Mouse (Mus musculus): ENCODE results near the gene Sectm1a.
"Not testable (repeated sequence)": the region's sequence is repeated elsewhere in the genome, so short reads cannot be mapped to it uniquely, and the experiment has no call there.

Sectm1a gene

DNA sequence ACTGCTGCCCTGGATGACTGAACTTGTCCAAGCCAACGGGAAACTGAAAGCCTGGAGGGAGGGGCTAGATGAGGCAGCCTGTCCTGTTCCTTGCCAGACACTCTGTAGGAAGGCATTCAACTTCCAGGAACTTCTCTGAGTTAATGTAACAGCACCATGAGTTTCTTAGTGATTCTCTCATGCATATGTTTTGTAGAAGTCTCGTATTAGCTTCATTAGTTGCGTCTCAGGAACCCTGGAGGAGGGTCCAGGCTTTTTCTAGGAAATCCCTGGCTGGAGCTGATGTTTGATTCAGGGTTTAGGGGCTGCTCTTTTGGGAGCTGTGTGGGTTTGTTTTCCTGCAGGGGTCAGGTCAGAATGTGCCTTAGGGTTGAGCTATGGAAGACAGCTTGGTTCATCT, at the start of gene Sectm1a:
Gene Sectm1a (minus strand): TSS at position 101 of the 400 bp plus-strand sequence.
- no peak for DNase-seq (ENCODE audit: low spot score)

DNA sequence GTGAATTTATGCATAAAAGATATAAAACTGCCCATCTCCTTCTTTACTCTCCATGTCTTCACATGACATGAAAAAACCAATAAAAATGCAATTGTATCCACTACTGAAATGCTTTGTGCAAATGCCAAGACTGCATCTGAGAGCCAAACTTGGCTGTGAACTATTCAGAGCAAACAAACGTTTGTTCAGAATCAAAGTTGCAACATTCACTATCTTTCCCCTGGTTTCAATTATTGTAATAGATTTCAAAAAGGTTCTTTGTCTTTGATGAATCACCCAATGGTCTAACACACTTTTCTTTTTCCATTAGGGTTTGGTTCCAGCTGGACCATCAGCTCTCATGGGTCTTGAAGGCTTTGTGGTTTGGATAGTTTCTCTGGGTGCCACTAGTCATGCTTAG, 48.6 kb upstream of the Sectm1a start:
- no peak for DNase-seq (ENCODE audit: low spot score)

DNA sequence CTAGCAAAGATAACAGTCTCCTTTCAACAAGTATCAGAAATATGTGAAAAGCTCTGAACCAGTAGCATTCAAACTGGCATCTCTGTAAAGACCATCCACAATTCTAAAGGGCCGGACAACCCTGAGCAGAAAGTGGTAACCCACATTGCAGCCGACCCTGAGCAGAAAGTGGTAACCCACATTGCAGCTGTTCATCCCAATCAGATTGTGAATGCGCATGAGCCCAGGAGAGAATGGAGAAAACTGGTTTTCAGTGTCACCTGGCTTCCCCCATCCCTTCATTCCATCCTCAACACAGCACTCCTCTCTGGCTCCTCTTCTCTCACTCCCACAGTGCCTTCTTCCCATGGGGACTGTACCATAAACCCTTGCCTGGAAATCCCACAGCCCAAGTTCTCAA, 46.4 kb upstream of the Sectm1a start:
- no peak for DNase-seq (ENCODE audit: low spot score)

DNA sequence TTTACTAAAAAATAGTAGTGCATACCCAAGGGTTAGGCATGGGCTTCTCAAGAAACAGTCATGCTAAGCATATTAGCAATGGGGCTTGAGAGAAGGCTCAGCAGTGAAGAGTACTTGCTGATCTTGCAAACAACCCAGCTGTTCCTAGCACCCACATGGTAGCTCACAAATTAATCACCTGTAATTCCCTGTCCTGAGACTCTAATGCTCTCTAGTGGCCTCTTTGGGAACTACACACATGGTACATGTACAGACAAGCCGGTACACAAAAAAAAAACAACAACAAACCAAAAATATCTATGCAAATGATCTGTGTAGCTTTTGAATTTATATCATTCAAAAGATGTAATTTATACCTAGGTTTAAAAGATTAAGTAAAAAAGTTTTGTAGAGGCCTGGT, 45.4 kb upstream of the Sectm1a start:
- DNase-seq (ENCODE audit: low spot score), result no peak

DNA sequence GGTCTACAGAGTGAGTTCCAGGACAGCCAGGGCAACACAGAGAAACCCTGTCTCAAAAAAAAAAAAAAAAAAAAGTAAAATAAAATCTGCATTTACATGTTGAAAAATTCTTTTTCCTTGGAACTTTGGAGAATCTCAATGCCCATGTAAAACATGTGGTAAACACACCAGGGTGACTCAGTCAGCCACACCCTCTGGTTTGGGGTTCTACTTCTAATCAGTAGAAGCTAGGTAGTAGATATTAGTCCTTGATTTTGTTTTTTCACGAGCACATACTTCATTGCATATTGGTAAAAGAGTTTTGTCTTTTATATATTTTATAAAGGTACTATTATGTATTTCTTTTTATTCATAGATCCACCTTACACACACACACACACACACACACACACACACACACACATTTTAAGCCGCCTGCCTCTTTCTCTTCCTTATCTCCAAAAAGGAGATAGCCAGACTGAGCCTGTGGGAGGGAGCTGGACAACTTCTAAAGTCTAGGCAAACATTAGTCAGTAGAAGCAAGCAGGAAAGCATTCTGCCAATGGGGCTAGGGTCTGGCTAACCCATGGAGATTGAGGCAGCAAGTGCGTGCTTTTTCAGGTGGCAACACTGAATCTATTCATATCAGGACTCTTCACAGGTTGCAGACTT, 44.6 kb upstream of the Sectm1a start:
- no peak for DNase-seq (ENCODE audit: low spot score)

DNA sequence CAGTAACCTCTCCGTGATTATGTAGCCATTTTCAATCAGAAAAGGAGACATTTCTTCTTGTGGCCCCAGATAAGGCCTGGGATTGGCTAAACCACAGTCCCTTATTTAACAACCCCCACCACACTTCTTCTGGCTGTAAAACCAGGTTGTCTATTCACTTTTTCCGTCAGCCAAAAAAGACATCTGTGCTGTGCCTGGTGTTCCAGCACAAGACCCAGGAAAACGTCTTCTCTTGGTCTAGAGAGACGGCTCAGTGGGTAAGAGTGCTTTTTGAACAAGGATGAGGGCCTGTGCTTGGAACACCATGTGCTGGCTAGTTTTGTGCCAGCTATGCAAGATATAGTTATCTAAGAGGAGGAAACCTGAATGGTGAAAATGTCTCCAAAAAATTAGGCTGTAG, 42.4 kb upstream of the Sectm1a start:
- no peak for DNase-seq (ENCODE audit: low spot score)

DNA sequence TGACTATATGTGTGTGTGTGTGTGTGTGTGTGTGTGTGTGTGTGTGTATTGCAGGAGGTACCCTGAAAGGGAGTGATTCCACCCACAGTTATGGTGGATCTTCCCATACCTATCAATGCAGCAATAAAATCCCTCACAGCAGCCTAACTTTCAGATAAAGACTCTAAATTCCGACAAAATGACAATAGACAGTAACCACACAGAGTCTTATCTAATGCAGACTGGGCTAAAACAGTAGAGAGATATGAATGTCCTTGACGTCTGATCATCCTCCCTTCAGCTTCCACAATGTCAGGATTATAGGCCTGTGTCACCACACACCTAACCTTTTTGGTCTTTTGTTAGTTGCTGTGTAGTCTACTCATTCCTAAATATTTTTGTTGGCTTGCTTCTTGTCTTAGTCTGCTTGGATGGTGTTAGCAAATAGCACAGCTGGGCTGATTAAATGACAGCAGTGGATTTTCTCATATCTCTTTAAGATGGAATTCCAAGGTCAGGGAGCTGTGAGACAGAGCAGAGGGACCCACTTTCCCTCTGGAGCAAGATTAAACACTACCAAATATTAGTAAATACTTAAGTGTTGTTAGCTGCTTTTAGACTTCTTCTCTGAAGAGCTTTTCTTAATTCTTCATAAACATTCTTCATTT, 41.1 kb upstream of the Sectm1a start:
- DNase-seq (ENCODE audit: low spot score), result no peak

DNA sequence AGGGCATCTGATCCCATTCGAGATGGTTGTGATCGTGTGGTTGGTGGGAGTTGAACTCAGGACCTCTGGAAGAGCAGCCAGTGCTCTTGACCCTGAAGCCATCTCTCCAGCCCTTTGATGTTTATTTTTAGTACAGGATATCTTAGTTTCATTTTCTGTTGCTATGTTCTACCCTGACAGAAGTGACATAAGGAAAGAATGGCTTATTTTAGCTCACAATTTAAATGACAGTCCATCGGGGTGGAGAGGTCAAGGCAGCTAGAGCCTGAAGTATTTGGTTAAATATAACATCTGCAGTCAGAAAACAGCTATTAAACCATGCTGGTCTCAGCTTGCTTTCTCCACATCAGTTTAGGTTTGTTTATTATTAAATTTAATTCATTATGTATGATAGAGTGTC, 40.1 kb upstream of the Sectm1a start:
- DNase-seq (ENCODE audit: low spot score), result no peak

DNA sequence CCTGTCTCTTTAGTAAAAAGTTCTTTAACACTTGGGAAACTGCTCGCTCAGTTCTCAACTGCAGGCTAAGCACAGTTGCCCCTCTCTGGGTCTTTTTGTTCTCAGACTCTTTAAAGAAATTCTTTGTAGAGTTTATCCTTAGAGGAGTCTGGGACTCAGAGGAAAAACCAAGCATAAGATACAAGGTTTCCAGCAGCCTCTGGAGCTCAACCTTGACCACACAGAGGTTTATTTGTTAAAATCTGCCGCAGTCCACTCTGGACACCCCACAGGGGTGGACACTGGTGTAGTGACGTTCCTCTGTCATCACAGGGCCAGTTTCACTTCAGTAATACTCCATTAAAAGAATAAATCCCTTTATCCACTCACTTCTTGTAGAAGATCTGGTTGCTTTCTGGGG, 37.6 kb upstream of the Sectm1a start, which contains the start of gene Tex19.2:
Gene Tex19.2 (minus strand): TSS at position 101 of the 400 bp plus-strand sequence.
- DNase-seq (ENCODE audit: low spot score), result no peak

DNA sequence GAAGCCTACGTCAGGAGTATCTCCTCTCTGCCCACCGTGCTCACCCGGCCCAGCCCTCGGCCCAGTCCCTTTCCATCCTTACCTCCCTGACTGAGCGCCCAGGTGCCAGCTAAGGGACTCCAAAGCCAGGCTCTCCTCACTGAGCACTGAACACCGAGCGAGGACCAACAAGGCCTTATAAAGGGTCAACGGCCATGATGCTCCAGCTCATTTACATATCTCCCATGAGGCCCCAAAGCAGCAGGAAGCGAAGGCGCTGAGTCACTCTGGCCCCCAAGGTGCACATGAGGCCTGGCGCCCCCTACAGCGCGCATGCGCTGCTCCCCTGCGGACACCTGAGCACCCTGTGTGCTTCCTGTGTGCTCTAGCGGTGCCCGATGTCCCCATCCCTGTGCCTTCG, 37.1 kb upstream of the Sectm1a start:
- peak; percentile 73 for DNase-seq (ENCODE audit: low spot score)

DNA sequence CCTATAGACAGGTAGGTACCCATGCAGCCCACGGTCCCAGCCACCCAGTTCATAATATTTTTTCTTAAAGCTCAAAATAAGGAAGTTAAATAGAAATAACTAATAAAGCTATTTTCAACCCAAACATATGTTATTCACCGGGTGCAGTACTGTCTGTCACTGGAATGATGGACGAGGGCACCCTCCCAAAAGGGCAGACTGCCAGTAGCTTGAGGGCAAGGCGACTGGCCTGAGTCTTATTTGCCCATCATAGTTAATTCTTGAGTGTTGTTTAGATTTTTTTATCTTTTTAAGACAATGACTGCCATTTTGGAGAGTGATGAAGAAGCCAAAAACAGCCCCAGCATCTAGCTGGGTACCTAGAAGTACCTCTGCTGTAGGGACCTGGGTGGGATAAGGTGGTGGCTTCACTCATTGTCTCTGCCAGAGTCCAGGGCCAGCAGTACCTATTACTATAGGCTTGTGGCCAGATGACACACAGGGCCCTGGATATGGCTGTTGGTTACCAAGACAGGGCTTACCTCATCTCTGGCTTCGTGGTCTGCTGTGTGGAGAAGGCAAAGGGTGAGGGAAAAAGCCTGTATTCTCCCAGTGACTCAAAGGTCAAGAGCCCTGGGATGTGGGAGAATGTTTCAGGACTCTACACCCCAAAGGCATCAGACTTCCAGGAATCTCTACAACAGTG, 31.2 kb upstream of the Sectm1a start:
- peak; percentile 44 for DNase-seq (ENCODE audit: low spot score)

DNA sequence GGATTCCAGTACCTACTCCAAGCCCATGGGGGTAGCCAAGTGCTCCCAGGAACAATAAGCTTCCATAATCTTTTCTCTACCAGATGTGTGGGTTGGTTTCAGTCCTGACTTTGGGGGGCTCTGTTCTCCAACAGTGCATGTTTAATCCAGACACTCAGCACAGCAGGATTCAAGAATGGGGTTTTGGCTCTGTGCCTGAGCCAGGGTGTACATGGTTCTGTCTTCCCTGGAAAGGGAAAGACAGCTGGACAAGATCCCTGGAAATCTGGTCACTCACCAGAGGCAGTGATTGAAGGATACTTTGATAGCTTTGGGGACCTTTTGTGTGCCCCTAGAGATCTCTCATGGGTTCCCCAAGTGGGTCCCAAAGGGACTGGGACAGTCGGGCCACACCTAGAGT, 30.6 kb upstream of the Sectm1a start:
- DNase-seq (ENCODE audit: low spot score), result peak; percentile 54

DNA sequence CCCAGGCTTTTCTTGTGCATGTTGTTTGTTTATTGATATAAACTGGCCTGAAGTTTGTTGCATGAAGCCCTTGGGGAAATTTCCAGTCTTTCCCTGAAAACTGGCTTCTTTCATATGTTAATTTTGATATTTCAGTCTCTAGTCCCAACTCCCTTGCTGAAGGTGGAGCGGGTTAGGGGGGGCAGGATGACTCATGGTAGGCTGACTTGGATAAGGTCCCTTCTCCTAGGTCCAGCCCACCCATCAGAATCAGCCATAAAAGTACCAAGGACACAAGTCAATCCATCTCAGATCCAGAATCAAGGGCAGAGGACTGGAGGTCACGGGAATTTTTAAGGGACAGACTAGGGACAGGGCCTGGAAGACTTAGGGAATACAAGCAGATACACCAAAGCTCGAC, 30.0 kb upstream of the Sectm1a start:
- peak; percentile 35 for DNase-seq (ENCODE audit: low spot score)

DNA sequence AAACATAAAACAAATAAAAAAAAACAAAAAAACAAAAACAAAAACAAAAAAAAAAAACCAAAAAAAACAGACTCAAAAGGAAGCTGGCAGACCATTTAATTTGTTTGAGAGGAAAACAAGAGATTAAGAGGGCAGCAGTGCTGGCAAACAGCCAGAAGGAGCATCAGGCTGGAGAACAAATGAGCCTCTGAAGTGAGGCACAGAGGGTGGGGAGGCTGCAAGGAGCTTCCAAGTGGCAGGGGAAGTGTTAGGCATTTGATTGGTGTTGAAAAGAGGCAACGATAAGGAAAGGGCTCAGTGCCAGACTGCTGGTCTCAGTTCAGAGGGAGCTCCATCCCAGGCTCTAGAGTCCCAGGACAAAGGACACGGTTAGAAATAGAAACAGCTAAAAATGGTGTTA, 29.0 kb upstream of the Sectm1a start:
- DNase-seq (ENCODE audit: low spot score), result peak; percentile 83

DNA sequence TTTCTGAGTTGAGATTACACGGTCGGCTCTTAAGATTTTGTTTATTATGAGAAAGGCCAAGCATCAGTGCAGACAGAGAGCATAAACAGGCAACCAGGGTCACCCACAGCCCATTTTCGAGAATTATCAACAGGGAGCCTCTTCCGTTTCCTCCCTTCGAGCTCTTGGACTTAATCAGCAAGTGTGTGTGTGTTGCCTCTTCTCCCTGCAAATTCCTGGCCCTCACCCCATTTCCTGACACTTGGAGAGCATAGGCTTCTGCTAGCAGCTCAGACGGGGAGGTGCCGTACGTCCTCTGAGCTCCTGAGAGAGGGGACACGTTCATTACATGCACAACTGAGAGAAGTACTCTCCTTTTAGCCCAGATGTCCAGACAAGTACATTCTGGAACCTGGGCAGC, 27.0 kb upstream of the Sectm1a start:
- peak; percentile 51 for DNase-seq (ENCODE audit: low spot score)

DNA sequence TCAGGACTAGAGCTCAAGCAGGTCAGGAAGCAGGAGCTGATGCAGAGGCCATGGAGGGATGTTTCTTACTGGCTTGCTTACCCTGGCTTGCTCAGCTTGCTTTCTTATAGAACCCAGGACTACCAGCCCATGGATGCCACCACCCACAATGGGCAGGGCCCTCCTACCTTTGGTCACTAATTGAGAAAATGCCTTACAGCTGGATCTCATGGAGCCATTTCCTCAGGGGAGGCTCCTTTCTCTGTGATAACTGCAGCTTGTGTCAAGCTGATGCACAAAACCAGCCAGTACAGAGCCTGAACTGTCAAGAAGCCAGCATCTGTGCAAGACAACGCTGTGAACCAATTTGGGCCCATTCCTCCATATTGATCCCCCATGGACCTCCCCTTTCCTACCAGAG, 26.2 kb upstream of the Sectm1a start:
- not testable (repeated sequence) for DNase-seq (ENCODE audit: low spot score)

DNA sequence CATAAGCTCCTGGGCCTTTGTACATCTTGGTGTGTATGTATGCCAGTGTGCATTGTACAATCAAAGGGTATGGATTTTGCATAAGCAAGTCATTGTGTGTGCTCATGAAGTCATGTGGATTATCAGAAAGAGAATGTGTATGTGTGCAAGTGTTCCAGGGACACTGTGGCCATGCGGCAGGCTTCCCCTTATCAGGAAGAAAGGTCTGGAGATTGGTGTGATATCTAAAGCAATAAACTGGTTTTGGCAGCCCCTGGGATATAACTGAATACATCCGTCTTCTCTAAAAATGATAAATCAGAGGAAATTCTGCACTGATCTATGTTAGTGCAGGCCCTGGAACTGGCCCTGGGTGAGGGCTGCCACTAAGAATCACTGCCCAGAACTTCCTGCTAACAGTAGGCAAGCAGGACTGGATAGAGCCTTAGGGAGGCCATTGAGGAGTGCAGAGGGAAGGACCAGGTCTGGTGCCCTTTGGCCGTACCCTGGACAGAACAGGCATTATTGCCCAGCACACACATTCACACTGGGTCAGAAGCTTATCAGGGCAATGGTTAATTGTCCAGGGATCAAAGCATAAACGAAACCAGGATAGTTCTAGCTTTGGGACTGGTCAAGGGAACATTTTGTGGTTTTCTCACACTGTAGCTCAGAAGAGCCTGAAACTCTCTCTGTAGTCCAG, 20.2 kb upstream of the Sectm1a start:
- DNase-seq (ENCODE audit: low spot score), result no peak

DNA sequence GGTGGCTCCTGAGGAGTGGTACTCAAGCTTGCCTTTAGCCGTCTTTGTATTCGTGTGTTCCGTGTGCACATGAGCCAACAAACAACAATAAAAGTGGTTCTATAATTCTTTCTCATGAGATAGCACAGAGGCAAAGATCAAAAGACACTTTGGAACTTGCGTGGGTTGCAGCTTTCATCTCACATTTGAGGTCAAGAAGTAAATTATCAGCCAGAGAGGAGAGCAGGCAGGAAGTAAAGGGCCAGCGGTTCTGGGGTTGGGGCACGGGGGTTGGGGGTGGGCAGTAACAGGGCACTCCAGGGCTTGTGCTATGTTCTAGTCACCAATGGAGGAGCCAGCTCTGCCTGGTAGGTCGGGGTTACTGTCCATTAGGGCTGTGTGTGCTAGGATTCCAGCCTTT, 19.7 kb upstream of the Sectm1a start:
- DNase-seq (ENCODE audit: low spot score), result no peak

DNA sequence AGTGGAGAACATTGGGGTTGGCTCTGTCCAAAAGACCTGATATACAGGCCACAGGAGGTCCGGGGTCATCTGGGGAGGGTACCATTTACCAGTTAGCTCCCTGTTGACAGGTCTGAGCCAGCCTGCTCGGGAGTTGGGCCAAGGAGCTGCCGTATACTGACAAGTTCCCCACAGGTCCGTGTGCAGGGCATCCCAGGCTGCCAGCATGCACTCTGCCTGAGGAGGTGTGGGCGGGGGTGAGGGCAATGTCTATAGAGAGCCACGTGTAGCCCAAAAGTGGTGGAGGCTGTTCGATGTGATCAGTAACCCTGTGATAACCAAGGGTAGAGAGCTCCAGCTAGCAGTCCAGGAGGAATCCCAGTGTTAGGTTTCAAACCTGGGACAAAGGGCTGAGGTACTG, 18.7 kb upstream of the Sectm1a start:
- no peak for DNase-seq (ENCODE audit: low spot score)

DNA sequence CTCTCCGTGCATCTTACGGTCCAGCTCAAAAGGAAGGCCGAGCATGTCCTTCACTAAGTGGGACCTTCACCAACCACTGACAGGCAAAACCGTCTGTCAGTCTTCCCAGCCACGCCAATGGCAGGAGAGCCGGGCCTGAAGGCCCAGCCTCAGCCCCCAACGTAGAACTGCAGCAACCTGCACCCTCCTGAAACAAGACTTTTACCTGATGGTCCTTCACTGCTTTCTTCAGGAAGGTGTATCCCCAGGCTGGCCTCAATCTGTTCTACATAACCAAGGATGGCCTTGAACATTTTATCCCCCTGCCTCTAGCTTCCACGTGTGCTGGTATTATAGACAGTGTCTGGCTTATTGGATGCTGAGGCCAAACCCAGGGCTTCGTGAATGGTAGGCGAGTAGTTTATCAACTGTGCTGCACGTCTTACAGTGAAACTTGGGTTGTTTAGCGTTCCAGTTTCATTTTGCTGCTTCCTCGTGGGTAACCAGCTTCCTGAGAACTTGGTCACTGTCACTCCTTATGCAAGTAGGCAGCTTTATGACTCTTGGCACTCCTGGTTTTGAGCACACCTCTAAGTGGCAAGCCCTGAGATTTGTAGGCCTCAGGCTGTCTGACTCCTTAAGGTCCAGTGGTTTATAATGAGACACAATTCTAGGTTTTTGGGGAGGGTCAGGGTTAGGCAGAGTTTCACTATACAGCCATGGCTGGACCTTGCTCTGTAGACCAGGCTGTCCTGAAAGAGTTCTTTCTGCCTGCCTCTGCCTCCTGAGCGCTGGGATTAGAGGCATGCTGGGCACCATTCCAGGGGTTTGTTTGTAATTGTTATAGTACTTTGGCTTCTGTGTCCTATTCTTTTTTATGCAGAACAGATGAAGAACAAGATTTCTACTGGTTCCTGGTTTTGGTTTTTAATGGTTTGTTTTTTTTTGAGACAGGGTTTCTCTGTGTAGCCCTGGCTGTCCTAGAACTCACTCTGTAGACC, 11.9 kb upstream of the Sectm1a start:
- no peak for DNase-seq (ENCODE audit: low spot score)

DNA sequence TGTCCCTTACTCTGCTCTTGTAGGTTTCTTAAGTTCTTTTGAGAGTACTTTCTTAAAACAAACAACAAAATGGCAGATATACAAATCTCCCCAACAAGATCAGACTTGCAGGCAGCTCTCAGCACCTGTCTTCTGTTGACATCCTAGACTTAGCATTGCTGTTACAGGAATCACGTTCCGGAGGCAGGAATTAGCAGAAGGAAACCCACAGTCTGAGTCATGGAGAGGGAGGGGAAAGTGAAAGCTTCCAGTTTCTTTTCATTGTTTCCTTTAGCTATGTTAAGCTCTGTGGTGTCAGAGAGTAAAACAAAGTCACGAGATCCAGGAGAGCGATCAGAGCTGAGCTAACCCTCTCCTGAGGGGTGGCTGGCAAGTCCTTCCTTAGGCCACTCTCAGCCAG, 9.9 kb upstream of the Sectm1a start:
- DNase-seq (ENCODE audit: low spot score), result no peak
